Mouse (Mus musculus): ENCODE results near the gene Qrich2.
A peak's percentile ranks its signal among the peaks of the same experiment; 100 is the strongest.
"Not testable (repeated sequence)": the region's sequence is repeated elsewhere in the genome, so short reads cannot be mapped to it uniquely, and the experiment has no call there.

The Qrich2 gene

GRCm38 (mm10) chr11:116466141-116466540 lies at the start of gene Qrich2:
Gene Qrich2, minus strand, starts transcription at chr11:116466241.
- no peak for DNase-seq (ENCODE audit: low read depth, low spot score)

DNA sequence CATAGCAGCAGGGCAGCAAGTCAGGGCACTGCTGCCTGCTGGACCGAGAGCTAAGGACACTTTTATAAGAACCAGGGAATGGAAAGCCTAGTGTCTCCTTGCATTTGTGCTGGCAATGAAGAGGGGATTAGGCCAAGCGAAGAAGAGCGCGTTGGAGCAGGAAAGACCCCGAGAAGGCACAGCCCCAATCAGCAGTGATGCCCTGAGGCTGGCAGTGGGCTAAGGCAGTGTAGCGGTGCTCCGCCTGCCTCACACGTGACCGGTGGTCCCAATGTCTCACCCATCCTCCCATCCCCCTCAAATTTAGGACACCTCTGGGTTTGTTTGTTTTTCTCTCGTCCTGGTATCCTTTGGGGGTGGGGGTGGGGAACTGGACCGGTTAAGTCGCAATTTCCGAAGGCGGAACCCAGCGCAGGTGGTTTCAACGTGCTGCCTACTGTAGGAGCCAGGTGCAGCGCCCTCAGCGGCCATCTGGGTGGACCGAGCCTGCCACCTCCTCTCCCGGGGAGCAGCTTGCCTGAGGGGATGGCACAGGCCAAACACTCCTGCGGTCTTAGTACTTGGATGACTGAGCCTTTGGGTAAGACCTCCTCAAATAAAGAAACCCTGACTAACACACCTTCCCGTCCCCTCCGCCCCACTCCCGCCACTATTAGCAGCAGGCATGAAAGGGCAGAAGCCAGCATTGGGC lies 49.4 kb upstream of the Qrich2 start:
- no peak for DNase-seq (ENCODE audit: low read depth, low spot score)

- DNase-seq (ENCODE audit: low read depth, low spot score): no peak
These were observed 47.5 kb upstream of the Qrich2 start for GRCm38 (mm10) chr11:116513531-116514038.

DNA sequence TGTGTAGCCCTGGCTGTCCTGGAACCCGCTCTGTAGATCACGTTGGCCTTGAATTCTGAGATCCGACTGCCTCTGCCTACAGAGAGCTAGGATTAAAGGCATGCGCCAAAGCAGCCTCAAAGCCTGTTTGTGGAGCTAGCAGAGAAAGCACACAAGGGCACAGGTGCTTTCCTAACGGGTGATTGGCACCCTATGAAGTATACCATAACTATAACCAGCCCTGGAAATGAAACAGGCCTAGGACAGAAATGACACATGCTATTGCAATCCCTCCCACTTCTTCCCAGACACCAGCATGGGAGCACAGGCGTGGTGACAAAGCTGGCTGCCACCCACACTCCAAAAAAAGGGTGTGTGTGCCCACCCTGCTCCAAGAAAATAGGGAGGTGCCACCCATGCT lies 46.9 kb upstream of the Qrich2 start:
- DNase-seq (ENCODE audit: low read depth, low spot score): no peak

DNA sequence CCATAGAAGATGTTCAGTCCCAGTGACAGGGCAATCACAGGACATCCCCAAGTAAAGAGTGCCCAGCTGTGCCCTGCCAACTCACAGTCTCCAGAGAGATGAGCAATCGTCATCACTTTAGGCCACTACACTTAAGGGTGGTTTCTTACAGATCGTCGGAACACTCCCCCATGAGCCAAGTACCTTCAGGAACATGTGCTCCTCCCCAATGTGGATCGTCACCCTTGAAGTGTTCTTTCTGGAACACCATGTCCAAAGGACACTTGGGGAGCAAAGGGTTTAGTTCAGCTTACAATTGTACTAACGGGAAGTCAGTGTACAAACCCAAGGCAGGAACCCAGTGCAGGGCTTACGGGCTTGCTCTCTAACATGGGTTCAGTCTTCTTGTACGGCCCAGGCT lies 46.1 kb upstream of the Qrich2 start:
- DNase-seq (ENCODE audit: low read depth, low spot score): no peak

- DNase-seq (ENCODE audit: low read depth, low spot score): no peak
These were observed 45.3 kb upstream of the Qrich2 start for GRCm38 (mm10) chr11:116511301-116511868.

DNA sequence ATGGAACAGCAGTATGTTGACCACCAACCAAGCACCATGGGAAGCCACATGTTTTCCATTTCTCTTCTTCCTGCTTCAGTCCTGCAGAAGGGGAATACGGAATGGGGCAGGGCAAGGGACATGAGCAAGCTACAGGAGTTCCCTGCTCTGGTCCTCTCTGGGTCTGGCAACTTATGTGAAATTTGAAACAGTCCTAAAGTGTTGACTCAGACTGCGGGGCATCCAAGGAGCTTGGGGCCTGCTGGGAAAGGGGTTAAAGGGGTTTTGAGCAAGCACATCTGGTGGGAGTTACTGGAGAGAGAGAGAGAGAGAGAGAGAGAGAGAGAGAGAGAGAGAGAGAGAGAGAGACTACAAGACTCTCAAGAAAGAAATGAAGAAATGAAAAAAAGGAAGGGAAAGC lies 42.6 kb upstream of the Qrich2 start:
- peak; percentile 52 for DNase-seq (ENCODE audit: low read depth, low spot score)

DNA sequence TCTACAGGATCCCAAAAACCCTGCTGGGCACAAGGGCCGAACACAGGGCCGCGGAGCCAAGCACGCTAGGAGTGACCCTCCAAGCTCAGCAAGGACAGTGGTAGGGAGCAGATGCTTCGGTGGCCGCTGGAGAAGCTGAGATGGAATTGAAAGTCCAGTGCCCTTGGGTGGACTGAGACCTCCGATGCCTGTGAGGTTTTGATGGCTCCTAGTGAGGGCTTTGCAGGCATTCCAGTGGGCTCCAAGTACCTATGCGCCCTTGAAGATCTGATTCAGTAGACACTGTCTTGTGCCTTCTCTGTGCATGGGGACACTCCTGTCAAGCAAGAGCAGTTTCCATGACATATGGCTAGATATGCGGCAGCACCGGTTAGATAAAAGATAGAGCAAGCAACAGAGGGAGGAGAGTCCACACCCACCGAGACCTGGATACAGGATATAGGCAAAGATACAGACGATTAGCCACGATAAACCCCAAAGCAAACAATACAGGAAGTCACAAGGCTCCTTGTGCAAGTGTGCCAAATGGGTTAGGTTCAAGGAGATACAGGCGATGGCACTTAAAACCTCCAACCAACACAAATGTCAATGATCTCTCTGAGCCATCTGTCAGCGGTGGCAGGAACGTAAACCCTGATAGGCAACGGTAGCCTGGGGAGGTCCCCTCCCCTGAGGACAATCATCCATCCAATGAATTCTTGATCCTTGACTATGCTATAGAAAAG lies 40.3 kb upstream of the Qrich2 start:
- no peak for DNase-seq (ENCODE audit: low read depth, low spot score)

- no peak for DNase-seq (ENCODE audit: low read depth, low spot score)
These were observed 39.5 kb upstream of the Qrich2 start for GRCm38 (mm10) chr11:116505573-116505972.

GRCm38 (mm10) chr11:116504516-116504915 lies 38.5 kb upstream of the Qrich2 start:
- DNase-seq (ENCODE audit: low read depth, low spot score): no peak

- peak; percentile 69 for DNase-seq (ENCODE audit: low read depth, low spot score)
These were observed 35.1 kb upstream of the Qrich2 start for GRCm38 (mm10) chr11:116501005-116501746.

DNA sequence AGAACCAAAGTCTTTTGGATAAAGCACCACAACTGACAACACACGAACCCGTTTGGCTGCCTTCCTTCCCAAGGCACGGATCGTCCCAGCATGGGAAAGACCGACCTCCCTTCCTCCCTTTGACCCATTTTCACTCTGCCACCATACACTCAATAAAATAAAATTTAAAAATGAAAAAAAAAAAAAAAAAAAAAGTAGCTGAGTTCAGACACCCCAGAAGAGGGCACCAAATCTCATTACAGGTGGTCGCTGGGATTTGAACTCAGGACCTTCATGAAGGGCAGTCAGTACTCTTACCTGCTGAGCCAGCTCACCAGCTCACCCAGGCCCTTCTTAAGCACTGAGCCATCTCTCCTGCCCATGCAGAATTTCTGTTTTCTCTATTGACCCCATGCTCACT lies 33.0 kb upstream of the Qrich2 start:
- DNase-seq (ENCODE audit: low read depth, low spot score): no peak

GRCm38 (mm10) chr11:116498596-116498995 lies 32.6 kb upstream of the Qrich2 start:
- DNase-seq (ENCODE audit: low read depth, low spot score): no peak

DNA sequence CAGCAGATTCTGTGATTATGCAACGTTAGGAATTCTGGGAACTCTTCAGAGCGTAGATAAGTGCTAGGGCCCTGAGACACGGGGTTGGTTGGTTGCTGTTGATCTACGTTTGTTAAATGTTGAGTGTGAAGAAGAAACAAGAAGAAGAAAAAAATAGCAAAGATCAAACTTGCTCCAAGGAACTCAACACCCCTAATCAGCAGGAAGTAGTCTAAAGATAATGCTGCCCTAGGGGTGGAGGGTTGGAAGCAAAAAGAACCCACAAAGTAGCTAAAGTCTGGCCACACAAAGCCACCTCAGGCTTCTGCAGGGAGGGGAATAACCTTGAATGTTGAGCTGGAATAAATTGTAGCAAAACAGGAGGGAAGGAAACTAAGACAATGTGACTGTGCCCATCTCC lies 31.3 kb upstream of the Qrich2 start:
- no peak for DNase-seq (ENCODE audit: low read depth, low spot score)

- no peak for DNase-seq (ENCODE audit: low read depth, low spot score)
These were observed 28.6 kb upstream of the Qrich2 start for GRCm38 (mm10) chr11:116494474-116495174.

DNA sequence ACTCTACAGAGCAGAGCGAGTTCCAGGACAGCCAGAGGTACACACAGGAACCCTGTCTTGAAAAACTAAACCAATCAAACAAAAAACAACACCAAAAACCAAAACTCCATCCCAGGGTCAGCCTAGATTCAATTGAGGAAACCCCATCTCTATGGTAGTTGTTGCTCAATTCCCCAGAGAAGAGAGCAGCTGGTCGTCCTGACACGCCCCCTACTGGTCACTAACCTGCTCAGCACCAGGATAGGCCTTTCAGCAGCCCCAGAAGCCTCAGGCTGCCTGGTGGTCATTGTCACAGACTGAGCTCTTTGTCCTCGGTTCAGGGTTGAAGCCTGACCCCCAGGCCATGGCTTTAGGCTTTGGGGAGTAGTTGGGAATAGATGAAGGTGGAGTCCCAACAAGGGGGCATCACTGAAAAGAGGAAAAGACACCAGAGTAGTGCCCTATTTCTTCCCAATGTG lies 27.8 kb upstream of the Qrich2 start, which contains the start of gene Prpsap1:
Prpsap1 (minus strand) TSS at position 408 of the 458 bp plus-strand sequence.
- no peak for DNase-seq (ENCODE audit: low read depth, low spot score)

DNA sequence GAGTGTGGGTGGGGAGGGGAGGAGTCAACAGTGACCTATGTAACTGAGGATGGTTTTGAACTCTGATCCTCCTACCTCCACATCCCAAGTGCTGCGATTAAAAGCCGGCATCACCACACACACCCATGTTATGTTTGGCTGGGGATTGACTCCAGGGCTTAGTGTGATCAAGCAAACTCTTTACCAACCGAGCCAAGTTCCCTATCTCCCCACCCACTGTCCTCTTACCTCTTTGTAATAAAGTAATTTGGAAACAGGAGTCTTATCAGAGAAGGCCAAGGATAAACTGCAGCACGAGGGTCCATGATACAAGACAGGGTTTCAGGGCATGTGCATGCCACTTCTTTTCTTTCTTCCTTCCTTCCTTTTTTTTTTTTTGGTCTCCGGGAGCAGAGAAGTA lies 27.1 kb upstream of the Qrich2 start:
- DNase-seq (ENCODE audit: low read depth, low spot score): no peak

DNA sequence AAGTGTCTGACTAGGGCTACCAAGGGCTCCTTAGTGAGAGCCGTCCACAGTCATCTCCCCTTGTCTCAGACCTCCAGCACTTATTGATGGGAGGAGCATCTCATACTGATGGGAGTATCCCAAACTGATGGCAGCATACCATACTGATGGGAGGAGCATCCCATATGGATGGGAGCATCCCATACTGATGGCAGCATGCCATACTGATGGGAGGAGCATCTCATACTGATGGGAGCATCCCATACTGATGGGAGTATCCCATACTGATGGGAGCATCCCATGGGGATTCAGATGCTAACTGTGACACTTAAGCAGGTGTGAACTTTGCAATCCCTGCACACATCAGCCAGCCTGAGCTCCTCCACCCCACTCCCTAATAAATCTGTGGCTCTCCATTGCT lies 26.5 kb upstream of the Qrich2 start:
- not testable (repeated sequence) for DNase-seq (ENCODE audit: low read depth, low spot score)

DNA sequence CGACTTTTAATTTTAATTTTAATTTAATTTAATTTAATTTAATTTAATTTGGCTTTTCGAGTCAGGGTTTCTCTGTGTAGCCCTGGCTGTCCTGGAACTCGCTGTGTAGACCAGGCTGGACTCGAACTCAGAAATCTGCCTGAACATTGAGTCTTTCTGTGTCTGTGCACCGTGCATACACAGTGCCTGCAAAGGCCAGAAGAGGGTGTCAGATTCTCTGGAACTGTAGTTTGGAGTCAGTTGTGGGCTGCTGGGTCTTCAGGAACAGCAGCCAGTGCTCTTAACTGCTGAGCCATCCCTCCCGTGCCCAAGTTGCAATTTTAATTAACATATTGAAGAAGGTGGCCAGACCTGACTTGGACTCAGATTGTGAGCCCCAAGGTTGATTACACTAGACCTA lies 25.3 kb upstream of the Qrich2 start:
- DNase-seq (ENCODE audit: low read depth, low spot score): no peak

GRCm38 (mm10) chr11:116490232-116491107 lies 24.4 kb upstream of the Qrich2 start:
- DNase-seq (ENCODE audit: low read depth, low spot score): peak; percentile 85
